Mouse (Mus musculus) liver, adult 2 months (tissue): ENCODE measurements at regions not wholly inside any gene's neighbourhood (a gene's known extent, or its start where the extent isn't known, plus 50 kb on each side); places are given as distances from the start of the nearest gene placed in this dataset.

Experiments used
- DNase-seq: peaks from one replicate; pipeline ENCODE4 v3.0.0-alpha.2; 2011; ENCODE audit warnings: low read depth, low spot score; ENCODE audit errors: extremely low read depth
- H3K27ac ChIP-seq: fragments of 200-500 bp; replicated peaks from 2 replicates; pipeline ENCODE4 v1.5.1; 2012; ENCODE audit warnings: low read depth, mild to moderate bottlenecking, control low read depth, inconsistent platforms, low read length; ENCODE audit not compliant: insufficient read depth
- H3K27me3 ChIP-seq: fragments of 200-500 bp; 2 replicates; pipeline ENCODE4 v1.6.1; 2012; ENCODE audit warnings: mild to moderate bottlenecking, moderate library complexity, low read length, inconsistent platforms; ENCODE audit not compliant: control insufficient read depth, insufficient read depth
- H3K36me3 ChIP-seq: fragments of 200-500 bp; 2 replicates; pipeline ENCODE4 v1.6.1; 2012; ENCODE audit warnings: low read length, inconsistent platforms; ENCODE audit not compliant: control insufficient read depth, insufficient read depth
- H3K4me1 ChIP-seq: fragments of 200-500 bp; 2 replicates; pipeline ENCODE4 v1.6.1; 2011; ENCODE audit warnings: low read length; ENCODE audit not compliant: control insufficient read depth, insufficient read depth
- H3K4me3 ChIP-seq: fragments of 200-500 bp; 2 replicates; pipeline ENCODE4 v1.5.1; 2011; ENCODE audit warnings: low read depth, mild to moderate bottlenecking, control low read depth, low read length, moderate library complexity; ENCODE audit not compliant: insufficient read depth
- H3K79me2 ChIP-seq: fragments of 200-500 bp; 2 replicates; pipeline ENCODE4 v1.6.1; 2012; ENCODE audit warnings: inconsistent platforms, mild to moderate bottlenecking, low read length, moderate library complexity; ENCODE audit not compliant: control insufficient read depth, insufficient read depth
- H3K9ac ChIP-seq: fragments of 200-500 bp; 2 replicates; pipeline ENCODE4 v1.6.1; 2012; ENCODE audit warnings: low read depth, mild to moderate bottlenecking, control low read depth, inconsistent platforms, low read length
- CTCF ChIP-seq: fragments of 200-500 bp; IDR thresholded peaks from 2 replicates; pipeline ENCODE4 v1.5.1; 2011; ENCODE audit warnings: low read depth, low read length, control low read depth
- POLR2A ChIP-seq: fragments of 200-500 bp; IDR thresholded peaks from 2 replicates; pipeline ENCODE4 v1.6.1; 2011; ENCODE audit warnings: low read length, control low read depth; ENCODE audit not compliant: insufficient read depth; ENCODE audit errors: extremely low read depth
- WGBS: fragments of 180-500 bp; shearing (Covaris S2); methylation state at CpG from one replicate; pipeline ENCODE4 v1.1.7; 2018; 5-methylcytosine and 5-hydroxymethylcytosine counted together

GRCm38 (mm10) chr8:92219181-92219890 is 138.1 kb upstream of the Irx5 start:
- TF ChIP-seq CTCF: no peak
- TF ChIP-seq POLR2A: no peak
- no peak for DNase-seq

GRCm38 (mm10) chr8:92217521-92217920 is 139.9 kb upstream of the Irx5 start:
- Histone ChIP-seq H3K36me3 (no peaks in the 10 kb centered on the region), H3K4me1 (no peaks in the 10 kb centered on the region), H3K27me3 (peaks cover 9% of the 10 kb centered on the region; the same call in 1 of the 2 replicates), H3K9ac (no peak overlapping the region), H3K27ac (no peak overlapping the region), H3K4me3 (no peak overlapping the region), H3K79me2 (no peaks in the 10 kb centered on the region)
- no peak for DNase-seq
- TF ChIP-seq CTCF (no peak), POLR2A (no peak)
- WGBS: 82% methylated on average over 2 of the region's 2 CpGs

More at GRCm38 (mm10) chr8:92219181-92219890, 138.1 kb upstream of the Irx5 start:
- H3K27me3 ChIP-seq: peaks cover 9% of the 10 kb centered on the region; the same call in 1 of the 2 replicates
- no peak overlapping the region for H3K9ac ChIP-seq
- H3K36me3 ChIP-seq: no peaks in the 10 kb centered on the region
- H3K27ac ChIP-seq: no peak overlapping the region
- no peaks in the 10 kb centered on the region for H3K79me2 ChIP-seq
- no peak overlapping the region for H3K4me3 ChIP-seq
- WGBS: 78% methylated on average over 9 of the region's 9 CpGs
- H3K4me1 ChIP-seq: no peaks in the 10 kb centered on the region

- H3K36me3 ChIP-seq: no peaks in the 10 kb centered on the region
- no peak overlapping the region for H3K4me3 ChIP-seq
- no peak overlapping the region for H3K9ac ChIP-seq
- H3K79me2 ChIP-seq: no peaks in the 10 kb centered on the region
- WGBS: 13% methylated on average over 4 of the region's 5 CpGs
- DNase-seq: no peak
- peaks cover 9% of the 10 kb centered on the region; the same call in 1 of the 2 replicates for H3K27me3 ChIP-seq
- no peaks in the 10 kb centered on the region for H3K4me1 ChIP-seq
- no peak for TF ChIP-seq CTCF
- TF ChIP-seq POLR2A: no peak
- H3K27ac ChIP-seq: no peak overlapping the region
Observed at GRCm38 (mm10) chr8:92216176-92216575, 141.2 kb upstream of the Irx5 start.

- no peaks in the 10 kb centered on the region for H3K36me3 ChIP-seq
- no peak overlapping the region for H3K4me3 ChIP-seq
- DNase-seq: no peak
- peaks cover 9% of the 10 kb centered on the region; the same call in 1 of the 2 replicates for H3K27me3 ChIP-seq
- H3K9ac ChIP-seq: no peak overlapping the region
- TF ChIP-seq CTCF (no peak), POLR2A (no peak)
- H3K79me2 ChIP-seq: no peaks in the 10 kb centered on the region
- 83% methylated on average over 14 of the region's 14 CpGs for WGBS
- no peak overlapping the region for H3K27ac ChIP-seq
- H3K4me1 ChIP-seq: no peaks in the 10 kb centered on the region
Observed at GRCm38 (mm10) chr8:92212786-92213535, 144.5 kb upstream of the Irx5 start.

- Histone ChIP-seq H3K79me2 (no peaks in the 10 kb centered on the region), H3K4me1 (no peaks in the 10 kb centered on the region), H3K4me3 (no peak overlapping the region), H3K27me3 (no peaks in the 10 kb centered on the region), H3K27ac (no peak overlapping the region), H3K9ac (no peak overlapping the region), H3K36me3 (no peaks in the 10 kb centered on the region)
- 64% methylated on average over 5 of the region's 5 CpGs for WGBS
- DNase-seq: no peak
- TF ChIP-seq CTCF (no peak), POLR2A (no peak)
Observed at GRCm38 (mm10) chr8:92209081-92209480, 148.3 kb upstream of the Irx5 start.

GRCm38 (mm10) chr8:92195635-92196034 is 161.8 kb upstream of the Irx5 start:
- 94% methylated on average over 8 of the region's 8 CpGs for WGBS

More at GRCm38 (mm10) chr8:92195635-92196034, 161.8 kb upstream of the Irx5 start:
- no peak for DNase-seq
- Histone ChIP-seq H3K9ac (no peak overlapping the region), H3K36me3 (no peaks in the 10 kb centered on the region), H3K27ac (no peak overlapping the region), H3K79me2 (no peaks in the 10 kb centered on the region), H3K4me3 (no peak overlapping the region), H3K4me1 (no peaks in the 10 kb centered on the region), H3K27me3 (no peaks in the 10 kb centered on the region)
- no peak for TF ChIP-seq CTCF
- no peak for TF ChIP-seq POLR2A
